Mouse (Mus musculus) urinary bladder, postnatal 36 days (tissue): ENCODE measurements around the gene Nub1.
A peak's percentile ranks its signal among the peaks of the same experiment; 100 is the strongest.

Source experiments
- DNase-seq, 2 experiments: peaks; one replicate each; pipeline ENCODE4 v3.0.0; 2022; ENCODE audit warnings: low spot score in 2 of 2, mixed read lengths in 1 of 2

The Nub1 gene

GRCm38 (mm10) chr5:24701271-24701670, 15.9 kb downstream of the Nub1 start:
- DNase-seq: no peak

DNA sequence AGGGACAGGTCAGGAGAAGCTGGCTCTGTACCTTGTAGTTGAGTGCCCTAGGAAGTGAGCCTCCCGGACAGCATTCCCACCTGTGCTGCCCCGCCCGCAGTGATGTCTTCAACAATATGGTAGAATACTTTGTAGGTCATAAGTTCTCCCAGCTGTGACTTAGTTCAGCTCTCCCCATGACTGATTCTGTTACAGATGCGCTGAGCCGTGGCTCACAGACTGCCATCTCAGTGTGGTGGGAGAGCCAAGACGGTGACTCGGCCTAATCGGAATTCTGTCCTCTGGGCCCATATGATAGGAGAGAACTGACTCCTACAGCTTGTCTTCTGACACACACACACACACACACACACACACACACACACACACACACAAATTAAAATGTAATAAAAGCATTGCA, 19.3 kb downstream of the Nub1 start:
- DNase-seq: no peak

- peak in 1 of 2 experiments; percentile 51 for DNase-seq
Measured at GRCm38 (mm10) chr5:24709962-24710361, 24.6 kb downstream of the Nub1 start.

DNA sequence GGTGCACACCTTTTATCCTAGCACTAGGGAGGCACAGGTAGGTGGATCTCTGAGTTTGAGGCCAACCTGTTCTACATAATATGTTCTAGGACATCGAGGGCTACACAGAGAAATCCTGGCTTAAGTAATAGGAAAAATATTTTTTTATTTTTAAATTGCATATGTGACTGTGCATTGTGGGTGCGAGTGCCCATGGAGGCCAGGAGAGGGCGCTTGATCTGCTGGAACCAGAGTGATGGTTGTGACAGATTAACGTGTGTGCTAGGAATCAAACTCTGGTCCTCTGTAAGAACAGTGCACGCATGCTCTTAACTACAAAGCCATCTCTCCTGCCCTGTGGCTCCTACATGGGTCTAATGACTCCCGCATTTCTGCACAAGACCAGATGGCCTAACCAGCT, 26.3 kb downstream of the Nub1 start:
- no peak for DNase-seq

DNA sequence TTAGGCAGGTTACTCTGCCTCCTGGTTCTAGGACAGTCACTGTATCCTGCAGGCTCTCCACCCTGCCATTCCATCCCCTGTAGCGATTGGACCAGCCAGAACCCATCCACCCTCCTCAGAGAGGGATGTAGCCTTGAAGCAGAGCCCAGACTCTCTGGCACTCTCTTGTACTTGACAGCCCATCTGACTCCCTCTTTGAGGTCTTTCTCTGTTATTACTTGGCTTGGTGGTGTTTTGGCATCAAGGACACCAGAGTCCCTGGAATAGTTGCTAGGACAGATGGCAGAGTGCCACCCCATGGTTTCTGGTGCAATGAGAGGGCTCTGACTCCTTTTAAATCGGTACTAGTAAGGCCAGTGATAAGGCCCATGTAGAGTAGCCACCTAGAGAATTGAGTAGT, 27.9 kb downstream of the Nub1 start:
- DNase-seq: no peak

DNA sequence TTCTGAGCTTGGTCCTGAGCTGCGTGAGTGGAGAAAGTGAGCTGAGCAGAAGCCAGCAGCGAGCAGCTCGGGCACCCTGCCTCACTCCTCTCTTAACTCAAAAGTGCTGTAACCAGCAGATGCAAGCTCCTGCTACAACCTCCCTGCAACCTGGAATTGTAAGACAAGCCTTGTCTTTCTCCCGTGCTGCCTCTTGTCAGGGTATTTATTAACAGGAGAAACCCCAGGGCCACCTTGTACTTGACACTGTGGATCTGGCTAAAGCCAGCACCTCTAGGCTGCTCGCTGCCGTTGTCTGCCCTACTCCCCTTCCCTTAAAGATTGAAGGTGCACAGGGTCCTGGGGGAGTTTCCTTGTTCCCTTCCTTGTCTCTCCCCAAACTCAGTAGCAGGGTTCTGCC, 28.7 kb downstream of the Nub1 start:
- no peak for DNase-seq

GRCm38 (mm10) chr5:24718076-24718475, 32.7 kb downstream of the Nub1 start:
- no peak for DNase-seq

GRCm38 (mm10) chr5:24719852-24720251, 34.5 kb downstream of the Nub1 start:
- no peak for DNase-seq

DNA sequence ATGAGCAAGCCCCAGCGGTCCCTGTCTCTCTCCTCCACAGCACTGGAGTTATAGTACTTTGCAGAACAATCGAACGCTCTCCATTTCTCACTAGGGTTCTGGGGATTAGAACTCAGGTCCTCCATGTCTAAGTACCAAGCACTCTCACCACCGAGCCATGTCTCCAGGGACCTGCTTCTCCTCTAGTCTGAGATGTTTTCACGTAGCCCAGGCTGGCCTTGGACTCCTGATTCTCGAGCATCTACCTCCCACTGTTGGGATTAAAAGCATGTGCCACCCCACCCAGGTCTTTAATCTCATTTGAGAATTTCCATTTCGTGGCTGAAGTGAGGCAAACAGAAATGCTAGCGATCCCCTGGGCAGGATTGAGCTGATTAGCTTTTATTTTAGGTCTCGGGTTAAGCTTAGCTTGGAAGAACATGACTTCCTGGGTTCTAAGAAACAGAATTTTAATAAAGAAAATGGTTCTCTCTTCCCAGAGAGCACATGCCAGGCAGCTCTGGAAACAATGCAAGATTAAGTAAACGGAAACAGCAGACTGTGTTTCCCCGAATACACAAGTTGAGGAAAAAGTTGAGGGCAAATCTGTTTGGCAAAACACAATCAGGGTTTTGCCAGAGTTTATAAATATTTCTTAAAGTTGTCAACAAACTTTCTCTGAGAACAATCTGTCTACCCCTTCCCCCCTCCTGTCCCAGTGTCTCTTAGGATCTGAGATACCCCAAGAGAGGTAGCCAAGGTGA, 38.4 kb downstream of the Nub1 start:
- DNase-seq: no peak

DNA sequence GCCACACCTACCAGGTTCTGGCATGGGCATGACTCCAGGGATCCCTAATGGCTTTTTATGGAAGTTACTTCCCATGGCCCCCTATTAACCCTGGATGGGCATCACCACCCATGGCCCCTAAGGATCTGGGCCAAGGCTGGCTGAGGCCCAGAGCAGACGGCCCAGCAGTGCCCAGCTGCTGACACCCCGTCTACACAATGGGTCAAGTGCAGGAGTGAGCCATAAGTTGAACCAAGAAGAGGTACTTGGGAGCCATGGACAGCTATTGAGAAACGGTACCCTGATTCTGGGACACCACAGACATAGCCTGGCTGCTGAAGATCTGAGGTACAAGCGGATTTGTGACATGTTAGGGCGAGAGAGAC, 38.9 kb downstream of the Nub1 start:
- no peak for DNase-seq

DNA sequence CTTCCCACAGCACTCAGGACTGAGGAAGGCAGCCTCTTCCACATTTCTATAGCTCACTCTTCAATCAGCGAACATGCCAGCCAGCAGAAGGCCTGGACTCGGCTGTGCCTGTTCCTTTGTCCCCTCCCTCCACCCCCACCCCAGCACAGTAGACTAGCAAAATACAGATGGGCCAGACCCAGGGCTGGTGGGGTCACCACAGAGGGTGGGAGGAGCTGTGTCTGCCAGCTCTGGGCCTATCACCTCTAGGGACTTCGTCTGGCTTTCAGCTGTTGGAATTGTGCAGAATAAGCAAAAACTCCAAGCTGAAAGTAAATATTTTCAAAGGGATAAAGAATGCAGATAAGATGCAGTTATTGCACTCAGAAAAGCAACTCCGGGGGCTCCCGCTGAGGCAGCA, 39.5 kb downstream of the Nub1 start:
- DNase-seq: no peak

DNA sequence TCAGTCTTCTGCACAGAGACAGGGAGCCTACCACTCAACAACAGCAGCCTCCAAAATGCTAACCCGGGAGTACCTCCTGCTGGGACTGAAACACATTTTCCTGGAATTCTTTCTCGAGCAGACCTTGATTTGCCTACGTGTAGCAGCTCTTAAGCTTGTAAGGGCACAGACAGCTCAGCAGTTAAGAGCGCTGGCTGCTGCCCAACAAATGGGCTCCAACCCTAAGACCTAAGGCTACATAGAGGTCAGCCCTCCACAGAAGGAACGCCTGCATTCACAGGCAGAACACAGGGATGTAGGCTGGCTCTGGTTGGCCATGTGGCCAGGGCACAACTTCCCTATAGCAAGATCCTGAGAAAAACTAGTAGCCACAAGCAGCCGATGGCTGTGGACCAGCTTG, 40.6 kb downstream of the Nub1 start:
- DNase-seq: no peak

GRCm38 (mm10) chr5:24726901-24727836, 41.8 kb downstream of the Nub1 start:
- no peak for DNase-seq

GRCm38 (mm10) chr5:24729797-24730487, 44.6 kb downstream of the Nub1 start:
- DNase-seq: no peak

GRCm38 (mm10) chr5:24730488-24730871, 45.1 kb downstream of the Nub1 start, which contains the start of gene Wdr86:
Gene Wdr86 (minus strand): TSS chr5:24730727.
- DNase-seq: no peak

DNA sequence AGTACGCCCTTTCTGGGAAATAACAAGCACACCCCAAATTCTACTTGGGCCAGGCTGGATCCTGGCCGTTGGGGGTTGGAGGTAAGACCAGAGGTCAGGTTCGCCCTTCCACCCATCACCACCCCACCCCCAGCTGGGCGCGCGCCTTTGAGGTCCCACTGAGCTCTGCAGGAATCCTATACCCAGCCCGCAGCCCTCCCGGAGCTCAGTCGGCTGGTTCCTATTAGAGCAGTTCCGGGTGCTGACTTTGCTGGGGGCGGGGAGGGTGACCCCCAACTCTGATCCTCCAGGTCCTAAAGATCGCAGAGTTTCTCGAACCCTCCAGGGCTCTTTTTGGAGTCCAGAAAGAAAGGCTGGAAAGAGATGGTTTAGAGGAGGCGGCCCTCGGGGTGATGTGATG, 45.7 kb downstream of the Nub1 start:
- DNase-seq: no peak

DNA sequence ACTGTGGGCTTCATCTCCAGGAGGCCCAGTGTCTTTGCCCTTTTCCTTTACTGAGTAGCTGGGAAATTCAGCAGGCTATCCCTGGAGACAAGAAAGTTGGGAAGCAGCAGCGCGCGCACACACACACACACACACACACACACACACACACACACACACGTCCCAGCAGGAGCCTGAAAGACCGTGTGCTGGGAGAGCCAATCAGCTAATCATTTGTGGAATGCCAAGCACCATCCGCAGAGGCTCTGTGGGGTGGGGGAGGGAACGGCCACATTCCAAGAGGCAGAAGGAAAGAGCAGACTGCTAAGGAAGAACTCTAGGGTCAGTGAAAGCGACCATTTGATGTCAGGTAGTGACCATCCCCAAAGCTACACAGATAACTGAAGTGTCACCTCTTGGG, 47.8 kb downstream of the Nub1 start:
- no peak for DNase-seq

GRCm38 (mm10) chr5:24733771-24734426, 48.6 kb downstream of the Nub1 start:
- DNase-seq: no peak

GRCm38 (mm10) chr5:24737595-24737994, 52.3 kb downstream of the Nub1 start:
- no peak for DNase-seq

- no peak for DNase-seq
Measured at GRCm38 (mm10) chr5:24738517-24738916, 53.2 kb downstream of the Nub1 start.

DNA sequence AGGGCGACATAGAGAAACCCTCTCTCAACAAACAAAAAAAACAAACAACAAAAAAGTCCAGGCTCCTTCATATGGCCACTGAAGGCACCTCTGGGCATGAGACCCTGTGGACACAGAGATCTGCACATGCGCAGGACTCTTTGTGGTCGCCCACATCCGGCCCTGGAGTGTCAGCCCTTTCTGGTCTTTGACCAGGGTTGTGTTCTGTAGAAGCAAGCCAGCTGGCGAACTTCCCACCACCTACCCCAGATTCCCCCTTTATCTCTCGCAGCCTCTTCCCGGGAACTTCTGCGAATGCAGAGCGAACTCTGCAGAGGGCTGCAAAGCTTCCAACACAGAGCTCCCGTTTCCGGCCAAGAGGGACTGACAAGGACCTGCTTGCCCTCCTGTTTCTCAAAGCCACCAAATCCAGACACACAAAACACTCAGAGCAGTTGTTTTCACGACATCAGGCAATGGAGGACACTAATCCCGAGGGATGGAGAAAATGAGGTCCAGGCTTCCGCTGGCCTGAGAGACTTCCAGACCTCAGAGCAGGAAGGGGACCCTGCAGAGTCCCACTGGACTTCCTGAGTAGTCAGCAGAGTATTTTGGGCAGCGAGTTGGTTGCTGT, 53.9 kb downstream of the Nub1 start:
- DNase-seq: peak in 1 of 2 experiments; percentile 53
